Mouse (Mus musculus) kidney, adult 2 months (tissue): Measurements from ENCODE around the gene Mrps18a. TPM values are rescaled to one million over a fixed set of nuclear protein-coding genes. Genes with fewer than 3 reads are reported as not detected.
A peak's percentile ranks its signal among the peaks of the same experiment; 100 is the strongest.

Experiments used
- DNase-seq: peaks from one replicate; pipeline ENCODE4 v3.0.0; 2021
- H3K27ac ChIP-seq: fragments of 200-500 bp; 2 replicates; pipeline ENCODE4 v1.5.1; 2012; ENCODE audit warnings: low read depth, low read length, control low read depth, inconsistent platforms; ENCODE audit not compliant: insufficient read depth
- H3K27me3 ChIP-seq: fragments of 200-500 bp; replicated peaks from 2 replicates; pipeline ENCODE4 v1.6.1; 2012; ENCODE audit warnings: mild to moderate bottlenecking, moderate library complexity, low read length, inconsistent platforms; ENCODE audit not compliant: control insufficient read depth, insufficient read depth
- H3K36me3 ChIP-seq: fragments of 200-500 bp; 2 replicates; pipeline ENCODE4 v1.6.1; 2012; ENCODE audit warnings: mild to moderate bottlenecking, moderate library complexity, low read length, inconsistent platforms; ENCODE audit not compliant: control insufficient read depth, insufficient read depth
- H3K4me1 ChIP-seq: fragments of 200-500 bp; 2 replicates; pipeline ENCODE4 v1.6.1; 2011; ENCODE audit warnings: low read length; ENCODE audit not compliant: control insufficient read depth, insufficient read depth
- H3K4me3 ChIP-seq: fragments of 200-500 bp; 2 replicates; pipeline ENCODE4 v1.5.1; 2011; ENCODE audit warnings: mild to moderate bottlenecking, low read depth, low read length, control low read depth; ENCODE audit not compliant: insufficient read depth
- CTCF ChIP-seq: fragments of 200-500 bp; conservative IDR thresholded peaks from 2 replicates; pipeline ENCODE4 v1.5.1; 2011; ENCODE audit warnings: low read depth, mild to moderate bottlenecking, control low read depth, low read length, moderate library complexity, mixed read lengths; ENCODE audit not compliant: insufficient read depth, insufficient read length
- POLR2A ChIP-seq: fragments of 200-500 bp; IDR thresholded peaks from one replicate; pipeline ENCODE4 v1.6.1; 2011; ENCODE audit warnings: low read depth, low read length, control low read depth
- WGBS: fragments of 180-500 bp; shearing (Covaris S2); methylation state at CpG from one replicate; pipeline ENCODE4 v1.1.7; 2018; 5-methylcytosine and 5-hydroxymethylcytosine counted together
- polyA plus RNA-seq: library from polyadenylated mRNA; depleted of rRNA; stranded (reverse); fragments of >200 nt; gene quantifications from 2 replicates; pipeline ENCODE4 v1.2.3, GENCODE M21; 2012

Mrps18a gene
- polyA plus RNA-seq, 1 experiment: 120 TPM

DNA sequence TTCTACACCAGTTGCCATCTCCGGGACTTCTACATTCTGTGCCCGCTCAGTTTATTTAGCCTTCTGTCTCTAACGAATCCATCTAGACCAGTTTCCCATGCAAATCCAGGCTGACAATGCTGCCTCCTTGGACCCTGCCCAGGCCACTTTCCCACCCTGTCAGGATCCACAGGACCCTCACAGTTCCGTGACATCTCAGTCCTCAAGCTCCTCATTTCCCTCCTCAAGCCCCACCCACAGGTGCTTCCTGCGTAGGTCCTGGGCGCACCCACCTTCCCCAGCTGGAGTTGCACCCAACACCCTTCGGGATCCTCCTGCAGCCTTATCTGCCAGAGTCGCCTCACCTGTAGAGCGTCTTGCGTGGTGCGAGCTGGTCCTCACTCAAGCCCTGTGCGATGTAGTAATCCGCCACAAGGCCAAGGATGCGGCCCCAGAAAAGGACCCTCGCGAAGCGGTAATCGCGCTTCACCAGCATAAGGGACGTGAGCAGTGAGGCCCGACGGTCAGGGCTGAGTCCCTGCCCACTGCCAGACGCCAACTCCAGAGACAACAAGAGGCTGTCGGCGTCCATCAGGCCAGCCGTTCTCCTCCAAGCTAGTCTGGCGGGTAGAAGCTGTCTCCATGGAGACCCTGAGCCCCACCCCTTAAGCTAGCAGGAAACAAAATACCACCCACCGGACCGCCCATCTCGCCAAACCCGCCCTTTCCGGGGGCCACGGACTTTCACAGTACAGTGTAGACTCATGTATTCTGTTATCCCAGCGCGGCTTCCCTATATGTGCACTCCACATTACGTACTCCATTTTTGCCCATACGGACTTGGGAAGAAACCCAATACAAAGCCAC, 33.0 kb downstream of the Mrps18a start, which contains the start of gene Rsph9:
Rsph9 (minus strand) TSS at position 639 of the 846 bp plus-strand sequence.
- Histone ChIP-seq H3K36me3 (no peaks in the 10 kb centered on the region), H3K4me1 (no peaks in the 10 kb centered on the region), H3K27me3 (no peaks in the 10 kb centered on the region), H3K27ac (no peak within 1 kb of the TSS), H3K4me3 (peak within 1 kb of the TSS; percentile 57)
- 6% methylated on average over 37 of the region's 37 CpGs for WGBS
- TF ChIP-seq CTCF (no peak), POLR2A (no peak)
- DNase-seq: peak; percentile 92

DNA sequence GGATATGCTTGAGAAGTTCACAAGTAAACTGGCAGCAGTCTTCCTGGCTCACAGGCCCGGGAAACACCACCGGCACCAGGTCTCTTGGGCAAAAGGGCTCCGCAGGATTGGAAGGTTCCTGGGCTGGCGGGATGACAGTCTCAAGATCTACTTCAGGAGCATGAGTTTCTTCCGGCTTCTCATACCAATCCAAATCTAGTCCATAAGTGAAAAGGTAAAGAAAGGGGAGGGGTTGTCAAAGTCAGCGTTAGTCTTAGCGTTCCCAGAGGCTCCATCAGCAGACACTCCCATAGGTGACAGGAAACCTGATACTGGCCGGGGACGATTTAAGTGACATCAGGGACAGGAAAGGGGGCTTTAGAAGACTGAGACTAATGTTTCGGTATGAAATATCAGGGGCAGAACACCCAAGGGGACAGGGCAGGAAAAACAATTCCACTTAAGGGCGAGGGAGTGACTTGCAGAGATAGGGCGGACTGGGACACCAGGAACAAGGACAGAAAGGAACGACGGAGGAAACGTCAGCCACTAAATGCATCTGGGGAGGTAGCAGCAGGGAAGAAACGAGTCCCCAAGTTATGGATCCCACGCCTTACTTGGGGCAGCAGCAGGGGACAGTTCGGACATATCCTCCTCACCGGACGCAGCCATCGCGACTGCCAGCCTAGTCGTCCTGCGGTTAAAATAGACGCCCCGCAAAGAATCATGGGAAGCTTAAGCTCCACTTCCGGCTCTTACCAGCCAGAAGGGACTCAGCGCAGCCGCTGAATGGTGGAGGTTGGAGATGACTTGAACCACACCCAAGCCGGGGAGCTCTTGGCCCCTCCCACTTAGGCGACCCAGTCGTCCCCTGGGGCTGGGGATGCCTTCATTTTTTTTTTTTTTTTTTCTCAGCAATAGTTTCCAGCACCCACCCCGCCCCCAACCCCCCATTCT, 42.3 kb downstream of the Mrps18a start, which contains the start of gene Mad2l1bp:
Mad2l1bp (minus strand) TSS at position 707 of the 936 bp plus-strand sequence.
- Histone ChIP-seq H3K27me3 (no peaks in the 10 kb centered on the region), H3K4me1 (0 out of 2 replicates have a peak, but pooled peaks cover 3% of the 10 kb centered on the region), H3K27ac (peak within 1 kb of the TSS; percentile 56), H3K36me3 (no peaks in the 10 kb centered on the region), H3K4me3 (peak within 1 kb of the TSS; percentile 79)
- peak; percentile 96 for DNase-seq
- peak; percentile 94 for TF ChIP-seq POLR2A
- TF ChIP-seq CTCF: no peak
- WGBS: 1% methylated on average over 33 of the region's 33 CpGs

DNA sequence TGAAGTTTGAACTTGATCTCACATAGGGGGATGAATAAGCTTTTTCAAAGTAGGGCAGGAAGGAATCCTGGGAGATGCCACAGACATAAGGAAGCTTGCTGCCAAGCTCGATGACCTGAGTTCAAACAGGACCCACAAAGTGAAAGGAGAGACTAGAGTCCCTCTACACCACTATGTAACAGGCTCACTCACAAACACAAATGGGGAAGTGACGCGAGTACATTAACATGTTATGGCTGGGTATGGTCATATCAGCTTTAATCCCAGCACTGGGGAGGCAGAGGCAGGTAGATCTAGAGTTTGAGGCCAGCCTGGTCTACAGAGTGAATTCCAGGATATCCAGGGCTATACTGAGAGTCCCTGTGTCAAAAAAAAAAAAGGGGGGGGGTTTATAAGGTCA, 43.5 kb downstream of the Mrps18a start:
- Histone ChIP-seq H3K27ac (no peak overlapping the region), H3K4me3 (no peak overlapping the region), H3K27me3 (no peaks in the 10 kb centered on the region), H3K4me1 (0 out of 2 replicates have a peak, but pooled peaks cover 6% of the 10 kb centered on the region), H3K36me3 (no peaks in the 10 kb centered on the region)
- DNase-seq: no peak
- TF ChIP-seq CTCF (no peak), POLR2A (no peak)
- WGBS: 84% methylated on average over 3 of the region's 3 CpGs

DNA sequence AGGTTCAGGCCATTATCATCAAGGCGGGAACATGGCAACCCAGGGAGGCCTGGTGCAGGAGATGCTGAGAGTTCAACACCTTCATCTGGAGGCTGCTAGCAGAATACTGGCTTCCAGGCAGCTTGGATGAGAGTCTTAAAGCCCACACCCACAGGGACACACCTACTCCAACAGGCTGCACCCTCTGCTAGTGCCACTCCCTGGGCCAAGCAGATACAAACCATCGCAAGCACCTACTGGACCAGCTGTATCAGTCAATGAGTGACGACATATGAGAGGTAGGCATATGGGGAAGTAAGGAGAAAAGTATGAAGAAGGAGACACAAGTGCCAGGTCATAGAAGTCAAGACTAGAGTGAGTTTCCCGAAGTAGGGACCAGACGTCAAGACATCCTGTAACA, 45.9 kb downstream of the Mrps18a start:
- Histone ChIP-seq H3K27me3 (no peaks in the 10 kb centered on the region), H3K4me3 (no peak overlapping the region), H3K36me3 (no peaks in the 10 kb centered on the region), H3K4me1 (peaks cover 8% of the 10 kb centered on the region; the same call in 1 of the 2 replicates), H3K27ac (no peak overlapping the region)
- TF ChIP-seq POLR2A (no peak), CTCF (no peak)
- WGBS: 78% methylated on average over 5 of the region's 5 CpGs
- DNase-seq: no peak

DNA sequence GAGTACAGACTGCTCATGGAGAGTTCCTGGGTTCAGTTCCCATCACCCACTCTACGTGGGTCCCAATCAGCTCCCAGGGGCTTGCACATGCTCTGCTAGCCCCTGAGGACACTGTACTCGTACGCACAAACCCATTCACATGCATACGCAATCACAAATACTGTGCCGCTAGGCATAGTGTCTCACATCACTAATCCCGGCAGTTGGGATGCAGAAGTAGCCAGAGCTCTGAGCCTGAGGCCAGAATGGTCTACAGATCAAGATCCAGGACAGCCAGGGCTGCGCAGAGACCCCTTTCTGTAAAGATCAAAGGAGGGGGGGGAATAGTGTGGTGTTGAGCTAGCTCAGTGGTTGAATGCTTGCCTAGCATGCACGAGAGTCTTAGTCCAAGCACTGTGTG, 46.3 kb downstream of the Mrps18a start:
- no peak for DNase-seq
- no peak overlapping the region for H3K4me3 ChIP-seq
- no peaks in the 10 kb centered on the region for H3K36me3 ChIP-seq
- no peaks in the 10 kb centered on the region for H3K27me3 ChIP-seq
- TF ChIP-seq POLR2A (no peak), CTCF (no peak)
- 84% methylated on average over 8 of the region's 8 CpGs for WGBS
- no peak overlapping the region for H3K27ac ChIP-seq
- peaks cover 8% of the 10 kb centered on the region; the same call in 1 of the 2 replicates for H3K4me1 ChIP-seq

DNA sequence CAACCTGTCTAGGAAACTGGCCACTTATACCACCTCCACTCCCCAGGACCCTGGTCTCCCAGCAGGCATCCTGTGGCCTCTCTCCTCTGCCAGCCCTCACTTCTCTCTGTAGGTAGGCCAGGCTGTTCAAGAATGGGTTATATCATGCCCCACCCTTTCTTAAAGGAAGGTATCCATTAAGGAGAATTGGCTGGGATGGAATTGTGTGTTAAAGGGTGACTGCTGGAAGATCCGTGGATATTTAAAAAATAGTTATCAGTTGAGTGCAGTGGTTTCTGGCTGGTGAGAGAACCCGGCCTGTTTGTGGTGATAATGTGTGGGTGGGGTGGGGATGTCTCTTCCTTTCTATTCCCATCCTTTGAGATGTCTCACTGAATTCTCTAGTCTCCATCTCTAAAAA, 48.5 kb downstream of the Mrps18a start:
- no peak overlapping the region for H3K27ac ChIP-seq
- H3K36me3 ChIP-seq: no peaks in the 10 kb centered on the region
- no peak overlapping the region for H3K4me3 ChIP-seq
- DNase-seq: no peak
- no peaks in the 10 kb centered on the region for H3K27me3 ChIP-seq
- TF ChIP-seq POLR2A: no peak
- no peak for TF ChIP-seq CTCF
- 66% methylated on average over 2 of the region's 2 CpGs for WGBS
- H3K4me1 ChIP-seq: peaks cover 8% of the 10 kb centered on the region; the same call in 1 of the 2 replicates
